Mouse (Mus musculus): ENCODE results near the gene Psma3. TPM values are rescaled to one million over a fixed set of nuclear protein-coding genes. Genes with fewer than 3 reads are reported as not detected.

The Psma3 gene
- polyA plus RNA-seq (2014; fragmentation: Nextera tagmentation; extraction: Ambion mirVana): 587 and 595 TPM in 2 replicates

DNA sequence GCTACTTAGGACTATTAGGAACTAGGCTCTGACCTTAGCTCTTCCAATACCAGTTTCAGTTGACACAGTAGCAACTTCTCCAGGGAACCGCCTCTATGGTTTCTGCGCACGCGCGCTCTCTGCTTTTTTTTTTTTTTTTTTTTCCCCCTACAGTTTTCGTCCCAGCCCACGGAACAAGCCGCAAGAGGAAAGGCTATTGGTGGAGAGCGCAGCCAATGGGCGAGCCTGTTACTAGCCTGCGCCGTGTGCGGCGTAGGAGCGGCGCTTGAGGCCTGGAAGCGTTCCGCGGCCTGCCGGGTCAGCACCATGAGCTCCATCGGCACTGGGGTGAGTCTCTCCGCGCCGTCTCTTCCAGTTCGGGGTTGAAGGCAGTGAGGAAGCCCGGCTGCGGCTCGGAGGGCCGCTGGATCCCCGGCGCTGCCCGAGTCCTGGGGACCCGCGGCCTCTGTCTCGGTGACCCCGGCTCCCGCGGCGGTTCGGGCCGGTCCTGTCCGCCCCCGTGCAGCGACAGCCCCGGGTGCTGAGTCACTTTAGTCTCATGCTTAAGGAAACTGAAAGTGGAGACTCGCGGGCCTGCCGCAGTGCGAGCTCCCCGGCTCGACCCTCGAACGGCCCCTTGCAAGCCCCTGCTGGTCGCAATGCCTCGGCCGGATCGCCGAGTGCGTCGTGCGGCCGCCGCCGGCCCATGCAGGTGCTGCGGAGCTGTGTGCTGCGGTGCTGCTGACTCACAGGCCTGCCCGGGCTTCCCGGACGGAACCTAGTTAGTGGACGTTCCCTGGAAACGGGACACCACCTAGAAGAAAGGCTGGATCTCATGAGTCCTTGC lies at the start of gene Psma3:
Gene Psma3, plus strand, starts transcription at position 181 of the 826 bp plus-strand sequence.
- Histone ChIP-seq H3K36me3 (ENCODE audit: control insufficient read depth, insufficient read depth, low read length) (peaks cover 12% of the 10 kb centered on the region), H3K9ac (replicated peaks; ENCODE audit: low read depth, low read length) (peak within 1 kb of the TSS; percentile 97), H3K4me2 (replicated peaks; ENCODE audit: low read depth, low read length) (peak within 1 kb of the TSS; percentile 42), H3K9me3 (ENCODE audit: control insufficient read depth, low read depth, low read length) (no peaks in the 10 kb centered on the region), H3K27ac (ENCODE audit: low read length) (peak within 1 kb of the TSS; percentile 98), H3K4me1 (ENCODE audit: control insufficient read depth, insufficient read depth, low read length) (peaks cover 9% of the 10 kb centered on the region; the same call in 1 of the 2 replicates), H3K27me3 (ENCODE audit: control insufficient read depth, insufficient read depth, low read length) (no peaks in the 10 kb centered on the region), H3K4me3 (ENCODE audit: low read depth, low read length) (peak within 1 kb of the TSS; percentile 97)
- WGBS: under 1% methylated on average over 71 of the region's 71 CpGs
- ATAC-seq (ENCODE audit: insufficient number of reproducible peaks, insufficient read depth, low FRiP score, low read depth): peak; percentile 98

DNA sequence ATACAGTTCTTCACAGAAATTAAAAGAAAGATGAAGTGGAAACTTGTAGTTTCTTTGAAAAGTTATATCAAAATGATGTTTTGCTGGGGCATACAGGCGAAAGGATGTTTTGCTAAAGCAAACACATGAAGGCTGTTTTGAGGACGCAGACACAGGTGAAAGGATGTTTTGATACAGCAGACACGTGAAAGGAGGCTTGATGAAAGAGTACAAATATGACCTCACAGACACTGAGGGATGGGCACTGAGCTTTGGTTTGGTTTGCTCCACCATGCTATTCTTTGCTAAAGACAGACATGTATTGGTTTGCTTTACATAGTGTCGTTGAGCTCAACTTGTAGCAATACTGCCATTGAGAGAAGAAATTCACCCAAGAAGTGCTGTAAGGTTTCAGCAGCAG lies 44.6 kb upstream of the Psma3 start:
- Histone ChIP-seq H3K4me3 (ENCODE audit: low read depth, low read length) (no peak overlapping the region), H3K36me3 (ENCODE audit: control insufficient read depth, insufficient read depth, low read length) (no peaks in the 10 kb centered on the region), H3K27ac (ENCODE audit: low read length) (no peak overlapping the region), H3K4me2 (replicated peaks; ENCODE audit: low read depth, low read length) (no peak overlapping the region), H3K9me3 (ENCODE audit: control insufficient read depth, low read depth, low read length) (no peaks in the 10 kb centered on the region), H3K27me3 (ENCODE audit: control insufficient read depth, insufficient read depth, low read length) (no peaks in the 10 kb centered on the region), H3K4me1 (ENCODE audit: control insufficient read depth, insufficient read depth, low read length) (no peaks in the 10 kb centered on the region), H3K9ac (replicated peaks; ENCODE audit: low read depth, low read length) (no peak overlapping the region)
- 79% methylated on average over 4 of the region's 4 CpGs for WGBS
- ATAC-seq (ENCODE audit: insufficient number of reproducible peaks, insufficient read depth, low FRiP score, low read depth): no peak

DNA sequence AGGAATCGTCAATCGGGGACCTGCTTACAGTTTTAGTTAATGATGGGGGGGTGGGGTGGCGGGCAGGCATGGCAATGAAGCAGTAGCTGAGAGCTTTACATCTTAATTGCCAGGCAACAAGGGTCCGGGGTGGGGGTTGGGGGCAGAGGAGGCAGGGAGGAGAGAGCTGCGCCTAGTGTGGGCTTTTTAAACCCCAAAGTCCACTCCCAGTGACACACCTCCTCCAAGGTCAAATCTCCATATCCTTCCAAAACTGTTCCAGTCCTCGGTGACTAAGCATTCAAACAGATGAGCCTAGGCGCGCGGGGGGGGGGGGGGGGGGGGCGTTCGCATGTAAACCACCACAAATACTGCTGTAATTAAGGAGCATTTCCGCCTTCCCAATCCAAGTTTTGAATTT lies 37.3 kb upstream of the Psma3 start:
- 0 out of 2 replicates have a peak, but pooled peaks cover 2% of the 10 kb centered on the region for H3K4me1 ChIP-seq (ENCODE audit: control insufficient read depth, insufficient read depth, low read length)
- WGBS: 23% methylated on average over 11 of the region's 12 CpGs
- no peaks in the 10 kb centered on the region for H3K27me3 ChIP-seq (ENCODE audit: control insufficient read depth, insufficient read depth, low read length)
- H3K9ac ChIP-seq (replicated peaks; ENCODE audit: low read depth, low read length): peak overlapping the region; percentile 82
- peak overlapping the region; percentile 85 for H3K27ac ChIP-seq (ENCODE audit: low read length)
- peak overlapping the region; percentile 88 for H3K4me3 ChIP-seq (ENCODE audit: low read depth, low read length)
- H3K36me3 ChIP-seq (ENCODE audit: control insufficient read depth, insufficient read depth, low read length): no peaks in the 10 kb centered on the region
- H3K4me2 ChIP-seq (replicated peaks; ENCODE audit: low read depth, low read length): peak overlapping the region; percentile 40
- peak; percentile 1; the same call in 1 of the 2 replicates for ATAC-seq (ENCODE audit: insufficient number of reproducible peaks, insufficient read depth, low FRiP score, low read depth)
- no peaks in the 10 kb centered on the region for H3K9me3 ChIP-seq (ENCODE audit: control insufficient read depth, low read depth, low read length)

DNA sequence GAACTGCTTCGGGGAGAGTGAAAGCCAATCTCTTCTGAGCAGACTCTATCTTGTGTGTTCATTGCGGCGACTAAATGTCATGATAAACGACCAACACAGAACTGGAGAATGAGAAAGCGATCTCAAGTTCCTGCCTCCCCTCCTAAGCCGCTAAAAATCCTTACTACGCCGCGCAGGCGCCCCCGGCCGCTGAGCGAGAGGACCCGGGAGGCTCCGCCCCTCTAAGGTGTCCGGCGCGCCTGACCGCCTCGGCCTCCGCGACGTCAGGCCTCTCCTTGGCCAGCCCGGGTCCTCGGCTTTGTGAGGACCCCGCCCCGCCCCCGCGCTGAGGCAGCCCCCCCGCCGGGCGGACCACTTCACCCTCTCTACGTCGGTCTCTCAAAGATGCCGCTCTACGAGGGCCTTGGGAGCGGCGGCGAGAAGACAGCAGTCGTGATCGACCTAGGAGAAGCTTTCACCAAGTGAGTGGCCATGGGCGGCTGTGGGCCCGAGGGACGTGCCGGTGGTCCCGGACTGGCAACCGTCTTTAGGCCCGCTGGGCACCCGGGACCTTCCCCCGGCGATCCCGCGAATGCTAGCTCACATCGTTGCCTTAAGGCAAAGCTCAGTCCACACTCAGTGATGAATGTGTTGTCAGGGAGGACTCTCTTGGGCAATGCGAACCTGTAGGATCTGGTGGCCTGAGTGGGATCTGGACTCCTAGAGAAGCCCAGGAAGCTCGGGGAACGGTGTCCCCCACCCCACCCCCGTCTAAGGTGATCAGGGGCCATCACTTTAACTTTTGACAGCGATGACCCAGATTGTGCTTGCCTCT lies 36.6 kb upstream of the Psma3 start, which contains the start of gene Actr10:
Gene Actr10, plus strand, starts transcription at position 287 of the 814 bp plus-strand sequence.
- Histone ChIP-seq H3K27me3 (ENCODE audit: control insufficient read depth, insufficient read depth, low read length) (no peaks in the 10 kb centered on the region), H3K4me1 (ENCODE audit: control insufficient read depth, insufficient read depth, low read length) (0 out of 2 replicates have a peak, but pooled peaks cover 2% of the 10 kb centered on the region), H3K36me3 (ENCODE audit: control insufficient read depth, insufficient read depth, low read length) (no peaks in the 10 kb centered on the region), H3K9ac (replicated peaks; ENCODE audit: low read depth, low read length) (peak within 1 kb of the TSS; percentile 82), H3K9me3 (ENCODE audit: control insufficient read depth, low read depth, low read length) (no peaks in the 10 kb centered on the region), H3K27ac (ENCODE audit: low read length) (peak within 1 kb of the TSS; percentile 85), H3K4me3 (ENCODE audit: low read depth, low read length) (peak within 1 kb of the TSS; percentile 88), H3K4me2 (replicated peaks; ENCODE audit: low read depth, low read length) (peak within 1 kb of the TSS; percentile 66)
- peak; percentile 97 for ATAC-seq (ENCODE audit: insufficient number of reproducible peaks, insufficient read depth, low FRiP score, low read depth)
- WGBS: 1% methylated on average over 59 of the region's 59 CpGs

DNA sequence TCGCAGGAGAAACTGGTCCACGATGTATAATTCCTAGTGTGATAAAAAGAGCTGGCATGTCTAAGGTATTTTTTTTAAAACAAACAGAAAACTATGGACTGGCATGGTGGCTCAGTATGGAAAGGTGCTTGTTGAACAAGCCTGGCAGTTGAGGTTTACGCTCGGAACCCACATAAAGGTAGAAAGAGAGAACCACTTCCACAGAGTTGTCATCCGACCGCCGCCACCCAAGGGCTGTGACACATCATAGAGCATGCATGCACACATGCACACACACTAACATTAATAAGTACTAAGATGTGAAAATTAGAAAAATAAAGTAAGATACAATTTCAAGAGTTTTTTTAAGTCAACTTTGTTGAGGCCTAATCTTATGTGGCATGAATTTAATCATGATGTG lies 33.6 kb upstream of the Psma3 start:
- no peak for ATAC-seq (ENCODE audit: insufficient number of reproducible peaks, insufficient read depth, low FRiP score, low read depth)
- 0 out of 2 replicates have a peak, but pooled peaks cover 2% of the 10 kb centered on the region for H3K4me1 ChIP-seq (ENCODE audit: control insufficient read depth, insufficient read depth, low read length)
- WGBS: 96% methylated on average over 7 of the region's 7 CpGs
- no peak overlapping the region for H3K4me2 ChIP-seq (replicated peaks; ENCODE audit: low read depth, low read length)
- H3K27ac ChIP-seq (ENCODE audit: low read length): no peak overlapping the region
- H3K9me3 ChIP-seq (ENCODE audit: control insufficient read depth, low read depth, low read length): no peaks in the 10 kb centered on the region
- H3K27me3 ChIP-seq (ENCODE audit: control insufficient read depth, insufficient read depth, low read length): no peaks in the 10 kb centered on the region
- no peak overlapping the region for H3K4me3 ChIP-seq (ENCODE audit: low read depth, low read length)
- no peak overlapping the region for H3K9ac ChIP-seq (replicated peaks; ENCODE audit: low read depth, low read length)
- H3K36me3 ChIP-seq (ENCODE audit: control insufficient read depth, insufficient read depth, low read length): peaks cover 17% of the 10 kb centered on the region; the same call in 1 of the 2 replicates

DNA sequence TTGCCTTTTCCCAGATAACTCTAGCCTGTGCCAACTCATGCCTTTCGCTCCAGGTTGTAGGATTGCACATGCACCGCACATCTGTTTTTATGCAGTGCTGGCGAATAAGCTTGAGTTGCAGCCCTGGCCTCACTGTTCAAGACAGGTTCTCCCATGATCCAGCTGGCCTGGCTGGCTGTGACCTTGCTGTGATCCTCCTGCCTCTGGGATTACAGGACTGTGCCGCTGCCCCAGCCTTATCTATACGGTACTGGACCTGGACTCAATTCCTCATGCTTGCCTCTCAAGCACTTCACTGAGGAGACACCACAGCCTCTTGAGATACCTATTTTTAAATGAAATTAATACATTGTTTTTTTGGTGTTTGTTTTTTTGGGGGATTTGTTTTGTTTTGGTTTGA lies 30.2 kb upstream of the Psma3 start:
- Histone ChIP-seq H3K4me3 (ENCODE audit: low read depth, low read length) (no peak overlapping the region), H3K36me3 (ENCODE audit: control insufficient read depth, insufficient read depth, low read length) (peaks cover 38% of the 10 kb centered on the region; the same call in 1 of the 2 replicates), H3K27me3 (ENCODE audit: control insufficient read depth, insufficient read depth, low read length) (no peaks in the 10 kb centered on the region), H3K9ac (replicated peaks; ENCODE audit: low read depth, low read length) (no peak overlapping the region), H3K9me3 (ENCODE audit: control insufficient read depth, low read depth, low read length) (no peaks in the 10 kb centered on the region), H3K4me1 (ENCODE audit: control insufficient read depth, insufficient read depth, low read length) (no peaks in the 10 kb centered on the region), H3K4me2 (replicated peaks; ENCODE audit: low read depth, low read length) (no peak overlapping the region), H3K27ac (ENCODE audit: low read length) (no peak overlapping the region)
- 90% methylated on average over 5 of the region's 5 CpGs for WGBS
- ATAC-seq (ENCODE audit: insufficient number of reproducible peaks, insufficient read depth, low FRiP score, low read depth): no peak

DNA sequence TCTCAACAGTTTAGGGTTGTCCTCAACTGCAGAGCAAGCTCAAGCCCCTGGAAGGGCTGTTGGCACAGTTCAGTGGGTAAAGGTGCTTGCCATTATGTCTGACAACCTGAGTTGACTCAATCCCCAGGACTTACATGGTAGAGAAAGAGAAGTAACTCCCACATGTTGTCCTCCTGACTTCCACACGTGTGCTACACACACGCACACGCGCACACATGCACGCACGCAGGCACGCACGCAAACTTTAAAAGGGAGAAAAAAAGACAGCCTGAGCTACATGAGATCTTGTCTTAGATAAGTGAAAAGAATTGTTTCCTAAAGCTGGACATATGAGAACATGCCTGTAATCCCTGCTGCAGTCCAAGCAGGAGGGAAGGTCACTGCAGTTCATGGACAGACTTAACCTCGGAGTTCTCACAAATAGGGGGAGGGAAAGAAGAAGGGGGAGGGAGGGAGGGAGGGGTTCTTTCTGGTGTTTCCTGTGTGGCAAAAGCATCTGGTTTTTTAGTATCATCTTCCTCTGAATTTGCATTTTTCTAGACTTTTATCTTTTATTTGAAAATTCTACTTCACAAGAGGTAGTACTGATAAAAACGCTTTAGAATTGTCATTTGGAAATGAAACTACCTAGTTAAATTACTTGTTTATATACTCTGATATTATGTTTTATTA lies 27.7 kb upstream of the Psma3 start:
- H3K4me1 ChIP-seq (ENCODE audit: control insufficient read depth, insufficient read depth, low read length): no peaks in the 10 kb centered on the region
- H3K4me3 ChIP-seq (ENCODE audit: low read depth, low read length): no peak overlapping the region
- H3K36me3 ChIP-seq (ENCODE audit: control insufficient read depth, insufficient read depth, low read length): peaks cover 43% of the 10 kb centered on the region; the same call in 1 of the 2 replicates
- no peak overlapping the region for H3K27ac ChIP-seq (ENCODE audit: low read length)
- no peak for ATAC-seq (ENCODE audit: insufficient number of reproducible peaks, insufficient read depth, low FRiP score, low read depth)
- H3K9ac ChIP-seq (replicated peaks; ENCODE audit: low read depth, low read length): no peak overlapping the region
- H3K4me2 ChIP-seq (replicated peaks; ENCODE audit: low read depth, low read length): no peak overlapping the region
- WGBS: 93% methylated on average over 10 of the region's 10 CpGs
- no peaks in the 10 kb centered on the region for H3K27me3 ChIP-seq (ENCODE audit: control insufficient read depth, insufficient read depth, low read length)
- H3K9me3 ChIP-seq (ENCODE audit: control insufficient read depth, low read depth, low read length): no peaks in the 10 kb centered on the region

DNA sequence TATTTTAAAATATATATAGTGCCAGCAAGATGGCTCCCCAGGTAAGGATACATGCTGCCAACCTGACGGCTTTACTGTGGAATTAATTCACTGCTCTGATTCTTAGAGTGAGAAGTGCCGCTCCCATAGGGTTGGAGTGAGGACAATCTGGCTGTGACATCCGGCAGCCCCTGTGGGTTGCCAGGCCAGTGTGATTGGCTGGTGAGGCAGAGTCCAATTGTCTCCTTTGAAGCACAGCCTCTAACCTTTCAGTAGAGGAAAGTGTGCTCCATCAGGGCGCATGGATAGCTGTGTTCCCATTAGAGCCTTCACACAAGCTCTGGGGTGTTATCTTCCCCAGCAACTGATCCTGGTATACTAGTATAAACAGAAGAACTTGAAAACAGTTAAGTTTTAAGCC lies 15.8 kb upstream of the Psma3 start:
- no peaks in the 10 kb centered on the region for H3K9me3 ChIP-seq (ENCODE audit: control insufficient read depth, low read depth, low read length)
- H3K36me3 ChIP-seq (ENCODE audit: control insufficient read depth, insufficient read depth, low read length): peaks cover 54% of the 10 kb centered on the region
- H3K4me1 ChIP-seq (ENCODE audit: control insufficient read depth, insufficient read depth, low read length): no peaks in the 10 kb centered on the region
- no peak overlapping the region for H3K27ac ChIP-seq (ENCODE audit: low read length)
- no peak overlapping the region for H3K4me3 ChIP-seq (ENCODE audit: low read depth, low read length)
- 91% methylated on average over 4 of the region's 4 CpGs for WGBS
- H3K27me3 ChIP-seq (ENCODE audit: control insufficient read depth, insufficient read depth, low read length): no peaks in the 10 kb centered on the region
- H3K4me2 ChIP-seq (replicated peaks; ENCODE audit: low read depth, low read length): no peak overlapping the region
- no peak for ATAC-seq (ENCODE audit: insufficient number of reproducible peaks, insufficient read depth, low FRiP score, low read depth)
- no peak overlapping the region for H3K9ac ChIP-seq (replicated peaks; ENCODE audit: low read depth, low read length)
